Mouse (Mus musculus) ES-E14 (cell line): Measurements from ENCODE around the gene Pex13. TPM values are rescaled to one million over a fixed set of nuclear protein-coding genes. Genes with fewer than 3 reads are reported as not detected.
"Not testable (repeated sequence)": the region's sequence is repeated elsewhere in the genome, so short reads cannot be mapped to it uniquely, and the experiment has no call there.

Source experiments
- DNase-seq: peaks from one replicate; pipeline ENCODE4 v3.0.0-alpha.2; 2013; ENCODE audit warnings: low read depth, low spot score
- H3K27ac ChIP-seq: 2 replicates; pipeline ENCODE4 v1.5.1; 2012; ENCODE audit warnings: low read depth, mild to moderate bottlenecking, low read length, moderate library complexity, mixed read lengths; ENCODE audit not compliant: poor library complexity, insufficient read depth, severe bottlenecking
- H3K36me3 ChIP-seq: 2 replicates; pipeline ENCODE4 v1.6.1; 2012; ENCODE audit warnings: mild to moderate bottlenecking, low read length, moderate library complexity, mixed read lengths; ENCODE audit not compliant: control insufficient read depth, poor library complexity, insufficient read depth, severe bottlenecking
- H3K4me1 ChIP-seq, 2 experiments: fragments of 150-350 bp in 1 of 2; sonication (generic) in 1 of 2; 2 replicates each; pipeline ENCODE4 v1.6.1; 2012; ENCODE audit warnings: low read length in 2 of 2, mild to moderate bottlenecking in 1 of 2, mixed read lengths in 1 of 2; ENCODE audit not compliant: control insufficient read depth in 2 of 2, insufficient read depth in 2 of 2, poor library complexity in 1 of 2
- H3K4me3 ChIP-seq, 2 experiments: fragments of 150-350 bp in 1 of 2; sonication (generic) in 1 of 2; 2 replicates each; pipeline ENCODE4 v1.5.1; 2012; ENCODE audit warnings: low read length in 2 of 2, low read depth in 1 of 2, mild to moderate bottlenecking in 1 of 2, mixed read lengths in 1 of 2; ENCODE audit not compliant: insufficient read depth in 1 of 2, poor library complexity in 1 of 2, severe bottlenecking in 1 of 2
- H3K9ac ChIP-seq: 2 replicates; pipeline ENCODE4 v1.6.1; 2012; ENCODE audit warnings: low read depth, mild to moderate bottlenecking, low read length, mixed read lengths; ENCODE audit not compliant: poor library complexity, insufficient read depth, severe bottlenecking
- H3K9me3 ChIP-seq: fragments of 150-350 bp; sonication (generic); 2 replicates; pipeline ENCODE4 v1.6.1; 2012; ENCODE audit warnings: low read depth, mild to moderate bottlenecking, low read length; ENCODE audit not compliant: control insufficient read depth, insufficient read depth
- CHD2 ChIP-seq: IDR thresholded peaks from 2 replicates; pipeline ENCODE4 v1.6.1; 2014; ENCODE audit warnings: mild to moderate bottlenecking, low read depth, low read length, inconsistent platforms
- HCFC1 ChIP-seq: IDR thresholded peaks from 2 replicates; pipeline ENCODE4 v1.6.1; 2012; ENCODE audit warnings: low read length, inconsistent platforms, borderline replicate concordance; ENCODE audit not compliant: insufficient read depth
- MAFK ChIP-seq: IDR thresholded peaks from 2 replicates; pipeline ENCODE4 v1.6.1; 2014; ENCODE audit warnings: mild to moderate bottlenecking, low read depth, low read length, inconsistent platforms; ENCODE audit not compliant: insufficient read depth
- ZC3H11A ChIP-seq: IDR thresholded peaks from 2 replicates; pipeline ENCODE4 v1.6.1; 2012; ENCODE audit warnings: low read depth, mild to moderate bottlenecking, inconsistent platforms, low read length, borderline replicate concordance
- ZNF384 ChIP-seq: IDR thresholded peaks from 2 replicates; pipeline ENCODE4 v1.6.1; 2012; ENCODE audit warnings: low read depth, low read length, inconsistent platforms
- in situ Hi-C, 2 experiments: fragments of 600-800 bp; cut with MboI; formaldehyde crosslinking; loops; one replicate each; pipeline ENCODE4 v1.15.1; 2025; ENCODE audit warnings: low sequenced_read_pairs in 2 of 2, inconsistent platforms in 1 of 2; ENCODE audit not compliant: unreplicated experiment in 2 of 2
- total RNA-seq: library from RNA; depleted of rRNA; stranded (reverse); fragments of 300-350 nt; gene quantifications from 2 replicates; pipeline ENCODE4 v1.2.3, GENCODE M21; 2012; rRNA removed

The Pex13 gene
- total RNA-seq, 1 experiment: 60.8 TPM

- Histone ChIP-seq H3K27ac (no peak overlapping the region), H3K36me3 (no peaks in the 10 kb centered on the region), H3K9me3 (no peaks in the 10 kb centered on the region), H3K4me1 (no peaks in the 10 kb centered on the region), H3K9ac (no peak overlapping the region), H3K4me3 (no peak overlapping the region)
- in situ Hi-C loops: no loop called here
- DNase-seq: no peak
- TF ChIP-seq HCFC1 (no peak), MAFK (no peak), ZNF384 (no peak), CHD2 (no peak), ZC3H11A (no peak)
These were observed 51.2 kb downstream of the Pex13 start for GRCm38 (mm10) chr11:23614546-23614945.

GRCm38 (mm10) chr11:23607291-23607690 is 58.5 kb downstream of the Pex13 start:
- peak; percentile 53; the same call in 1 of the 2 replicates for TF ChIP-seq ZNF384
- DNase-seq, H3K9ac ChIP-seq, in situ Hi-C loops, H3K4me3 ChIP-seq, H3K36me3 ChIP-seq, H3K9me3 ChIP-seq, H3K27ac ChIP-seq, H3K4me1 ChIP-seq: not testable (repeated sequence)

Other genes with a start within 250 kb of the Pex13 start
- 25.6 and 32.0 TPM in 2 replicates for gene Ahsa2, start 167.9 kb downstream of the Pex13 start, total RNA-seq
- 0.32 and 0.45 TPM in 2 replicates for gene 1700093K21Rik, start 144.8 kb downstream of the Pex13 start, total RNA-seq
- gene 0610010F05Rik, start 32.3 kb downstream of the Pex13 start, total RNA-seq: 7.9 and 8.5 TPM in 2 replicates
- gene Pus10, start 285 bp downstream of the Pex13 start, total RNA-seq: 22.7 and 28.8 TPM in 2 replicates
- gene Rel, start 105.0 kb upstream of the Pex13 start, total RNA-seq: 0.63 and 0.71 TPM in 2 replicates
- 11.4 and 14.0 TPM in 2 replicates for gene Papolg, start 229.3 kb upstream of the Pex13 start, total RNA-seq